Mouse (Mus musculus) bone marrow, adult 2 months (tissue): ENCODE measurements around the gene Txn1.

ENCODE experiments used
- CTCF ChIP-seq: fragments of 200-500 bp; IDR thresholded peaks from 2 replicates; pipeline ENCODE4 v1.5.1; 2011; ENCODE audit warnings: low read length, control low read depth; ENCODE audit not compliant: control insufficient read depth, insufficient read depth
- POLR2A ChIP-seq: fragments of 200-500 bp; IDR thresholded peaks from 2 replicates; pipeline ENCODE4 v1.6.1; 2011; ENCODE audit warnings: low read depth, mild to moderate bottlenecking, control low read depth, low read length, borderline replicate concordance; ENCODE audit not compliant: control insufficient read depth

GRCm38 (mm10) chr4:57902619-57903018, 53.6 kb downstream of the Txn1 start:
- no peak for TF ChIP-seq POLR2A
- TF ChIP-seq CTCF, result no peak
